Mouse (Mus musculus) midbrain, postnatal 0 days (tissue): ENCODE data around the gene Rps6kc1. TPM values are rescaled to one million over a fixed set of nuclear protein-coding genes. Genes with fewer than 3 reads are reported as not detected.

Source experiments
- ATAC-seq: fragments of 200-750 bp; cut with Nextera tagmentation; 2 replicates; pipeline ENCODE4 v1.8.0; 2017; ENCODE audit warnings: moderate number of reproducible peaks, mild to moderate bottlenecking, moderate TSS enrichment, moderate library complexity; ENCODE audit not compliant: low FRiP score
- DNase-seq: peaks from one replicate; pipeline ENCODE4 v3.0.0-alpha.2; 2015; ENCODE audit warnings: low spot score
- H3K27ac ChIP-seq: fragments of 300-500 bp; sonication (generic); 2 replicates; pipeline ENCODE4 v1.5.1; 2014; ENCODE audit warnings: low read depth, mild to moderate bottlenecking, low read length, mixed read lengths
- H3K27me3 ChIP-seq: fragments of 300-500 bp; sonication (generic); 2 replicates; pipeline ENCODE4 v1.6.1; 2014; ENCODE audit warnings: low read length, control low read depth, mixed read lengths; ENCODE audit not compliant: insufficient read depth
- H3K36me3 ChIP-seq: fragments of 300-500 bp; sonication (generic); 2 replicates; pipeline ENCODE4 v1.6.1; 2014; ENCODE audit warnings: low read length, control low read depth, mixed read lengths; ENCODE audit not compliant: insufficient read depth
- H3K4me1 ChIP-seq: fragments of 300-500 bp; sonication (generic); 2 replicates; pipeline ENCODE4 v1.6.1; 2014; ENCODE audit warnings: mild to moderate bottlenecking, control low read depth, antibody characterized with exemption, low read length, mixed read lengths; ENCODE audit not compliant: insufficient read depth
- H3K4me2 ChIP-seq: fragments of 300-500 bp; sonication (generic); 2 replicates; pipeline ENCODE4 v1.6.1; 2014; ENCODE audit warnings: low read depth, mild to moderate bottlenecking, low read length, mixed read lengths; ENCODE audit not compliant: poor library complexity, severe bottlenecking
- H3K4me3 ChIP-seq: fragments of 300-500 bp; sonication (generic); 2 replicates; pipeline ENCODE4 v1.5.1; 2014; ENCODE audit warnings: low read depth, mild to moderate bottlenecking, low read length, moderate library complexity
- H3K9ac ChIP-seq: fragments of 300-500 bp; sonication (generic); replicated peaks from 2 replicates; pipeline ENCODE4 v1.6.1; 2014; ENCODE audit warnings: mild to moderate bottlenecking, low read length, moderate library complexity, mixed read lengths; ENCODE audit not compliant: poor library complexity, severe bottlenecking
- H3K9me3 ChIP-seq: fragments of 300-500 bp; sonication (generic); 2 replicates; pipeline ENCODE4 v1.6.1; 2016; ENCODE audit warnings: low read length, control low read depth
- CTCF ChIP-seq: IDR thresholded peaks from 2 replicates; pipeline ENCODE4 v1.5.1; 2016; ENCODE audit warnings: antibody characterized with exemption, mild to moderate bottlenecking
- WGBS: fragments of 180-500 bp; shearing (Covaris S2); extraction: QIAGEN DNeasy Blood & Tissue Kit; methylation state at CpG from one replicate; pipeline ENCODE4 v1.1.7; 2014; 5-methylcytosine and 5-hydroxymethylcytosine counted together
- polyA plus RNA-seq: library from polyadenylated mRNA; unstranded; fragments of >200 nt; fragmentation: Nextera tagmentation; extraction: Ambion mirVana; gene quantifications from 2 replicates; pipeline ENCODE4 v1.2.1, GENCODE M21; 2015
- total RNA-seq: library from RNA; depleted of rRNA; stranded (reverse); fragments of >200 nt; gene quantifications from 2 replicates; pipeline ENCODE4 v1.2.3, GENCODE M21; 2014

The Rps6kc1 gene
- total and polyA plus RNA-seq, 2 experiments from 2014 or later, result 26.9 to 44.7 TPM

DNA sequence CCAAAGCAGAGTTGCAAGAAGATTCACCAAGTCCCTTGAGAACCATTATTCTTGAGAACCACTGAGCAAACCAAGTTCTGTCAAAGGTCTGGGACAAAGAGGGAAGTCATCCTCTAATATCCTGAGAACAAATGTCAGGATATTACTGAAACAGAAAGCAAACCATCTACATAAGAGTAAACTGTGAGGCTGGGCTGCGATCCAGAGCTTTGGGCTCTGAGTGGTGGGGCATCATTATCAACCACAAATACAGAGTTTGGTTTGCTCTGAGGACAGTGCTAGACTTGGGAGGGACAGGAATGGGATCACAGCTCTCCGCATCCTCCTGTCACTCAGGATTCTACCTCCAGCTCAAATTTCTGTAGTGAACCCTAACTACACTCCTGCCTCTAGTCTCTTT, 144.8 kb downstream of the Rps6kc1 start:
- TF ChIP-seq CTCF, result no peak
- 100% methylated on average over 2 of the region's 2 CpGs for whole genome bisulfite sequencing

DNA sequence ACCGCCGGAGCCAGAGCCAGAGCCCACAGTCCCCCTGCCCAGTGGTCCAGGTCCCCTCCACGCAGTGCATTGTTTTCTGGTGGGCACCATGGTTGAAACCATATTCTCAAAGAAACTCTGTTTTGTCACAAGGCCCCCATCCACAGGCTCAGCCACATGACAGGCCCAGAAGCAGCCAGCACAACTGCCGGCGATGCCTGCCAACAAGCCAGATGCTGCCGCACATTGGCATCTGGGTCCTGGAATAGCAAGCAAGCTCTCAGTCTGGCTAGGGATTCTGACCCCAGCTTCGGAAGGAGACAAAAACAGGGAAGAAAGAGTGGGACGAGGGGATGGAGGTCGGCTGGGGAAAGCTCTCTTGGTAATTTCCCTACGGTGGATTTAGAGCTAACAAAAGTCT, 147.8 kb downstream of the Rps6kc1 start:
- ATAC-seq, result no peak
- 66% methylated on average over 10 of the region's 10 CpGs for WGBS
- Histone ChIP-seq H3K9me3 (no peaks in the 10 kb centered on the region), H3K4me3 (no peak overlapping the region), H3K9ac (no peak overlapping the region), H3K4me2 (no peak overlapping the region), H3K27me3 (no peaks in the 10 kb centered on the region), H3K4me1 (0 out of 2 replicates have a peak, but pooled peaks cover 3% of the 10 kb centered on the region), H3K36me3 (no peaks in the 10 kb centered on the region), H3K27ac (peak overlapping the region; percentile 12; the same call in 1 of the 2 replicates)
- no peak for TF ChIP-seq CTCF
- DNase-seq, result peak; percentile 58

More for the DNA sequence above, 144.8 kb downstream of the Rps6kc1 start:
- Histone ChIP-seq H3K4me1 (0 out of 2 replicates have a peak, but pooled peaks cover 3% of the 10 kb centered on the region), H3K36me3 (no peaks in the 10 kb centered on the region), H3K4me3 (no peak overlapping the region), H3K27ac (no peak overlapping the region), H3K9me3 (no peaks in the 10 kb centered on the region), H3K4me2 (no peak overlapping the region), H3K27me3 (no peaks in the 10 kb centered on the region), H3K9ac (no peak overlapping the region)
- no peak for DNase-seq
- ATAC-seq, result no peak

DNA sequence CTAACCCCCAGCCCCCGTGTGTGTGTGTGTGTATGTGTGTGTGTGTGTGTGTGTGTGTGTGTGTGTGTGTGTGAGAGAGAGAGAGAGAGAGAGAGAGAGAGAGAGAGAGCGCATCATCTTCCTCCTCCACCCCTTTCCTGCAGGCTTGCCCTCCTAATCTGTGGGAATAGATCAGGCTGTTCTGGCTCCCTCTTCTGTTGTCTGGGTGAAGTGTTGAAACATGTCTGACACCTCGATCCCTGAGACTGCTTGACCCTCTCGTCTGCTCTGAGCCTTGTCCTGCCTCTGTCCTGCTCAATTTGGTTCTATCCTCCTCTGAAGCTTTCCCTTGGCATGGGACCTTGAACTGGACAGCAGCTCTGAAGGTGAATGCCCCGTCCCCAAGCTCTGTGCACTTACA, 149.8 kb downstream of the Rps6kc1 start:
- H3K27ac ChIP-seq, result no peak overlapping the region
- H3K27me3 ChIP-seq, result no peaks in the 10 kb centered on the region
- ATAC-seq (no peak), DNase-seq (peak; percentile 50)
- peak; percentile 74 for TF ChIP-seq CTCF
- 0 out of 2 replicates have a peak, but pooled peaks cover 3% of the 10 kb centered on the region for H3K4me1 ChIP-seq
- no peak overlapping the region for H3K4me3 ChIP-seq
- WGBS, result 32% methylated on average over 5 of the region's 5 CpGs
- no peak overlapping the region for H3K9ac ChIP-seq
- H3K4me2 ChIP-seq, result no peak overlapping the region
- H3K9me3 ChIP-seq, result no peaks in the 10 kb centered on the region
- no peaks in the 10 kb centered on the region for H3K36me3 ChIP-seq

DNA sequence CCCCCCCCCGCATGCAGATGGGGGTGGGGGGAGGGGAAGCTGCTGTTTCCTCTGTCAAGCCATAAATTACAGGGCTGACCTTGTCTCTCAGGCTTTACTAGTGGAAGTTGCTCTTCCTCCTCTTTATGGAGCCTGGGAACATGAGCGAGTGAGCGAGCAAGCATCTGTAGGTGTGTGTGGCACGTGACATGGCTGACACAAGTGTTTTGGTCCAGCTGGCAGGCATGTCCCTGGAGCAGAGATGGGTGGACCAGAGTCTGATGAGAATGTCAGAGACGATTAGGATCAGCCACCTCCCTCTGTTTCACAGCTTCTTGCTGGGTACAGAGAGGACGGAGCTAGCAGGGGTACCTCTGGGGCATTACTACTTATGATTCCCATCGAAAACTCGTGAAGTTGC, 153.7 kb downstream of the Rps6kc1 start:
- no peaks in the 10 kb centered on the region for H3K36me3 ChIP-seq
- ATAC-seq, result no peak
- DNase-seq, result peak; percentile 43
- H3K27me3 ChIP-seq, result no peaks in the 10 kb centered on the region
- no peak overlapping the region for H3K9ac ChIP-seq
- H3K9me3 ChIP-seq, result no peaks in the 10 kb centered on the region
- H3K4me1 ChIP-seq, result no peaks in the 10 kb centered on the region
- TF ChIP-seq CTCF, result no peak
- H3K4me3 ChIP-seq, result no peak overlapping the region
- H3K4me2 ChIP-seq, result no peak overlapping the region
- H3K27ac ChIP-seq, result no peak overlapping the region
- WGBS, result 57% methylated on average over 8 of the region's 8 CpGs

DNA sequence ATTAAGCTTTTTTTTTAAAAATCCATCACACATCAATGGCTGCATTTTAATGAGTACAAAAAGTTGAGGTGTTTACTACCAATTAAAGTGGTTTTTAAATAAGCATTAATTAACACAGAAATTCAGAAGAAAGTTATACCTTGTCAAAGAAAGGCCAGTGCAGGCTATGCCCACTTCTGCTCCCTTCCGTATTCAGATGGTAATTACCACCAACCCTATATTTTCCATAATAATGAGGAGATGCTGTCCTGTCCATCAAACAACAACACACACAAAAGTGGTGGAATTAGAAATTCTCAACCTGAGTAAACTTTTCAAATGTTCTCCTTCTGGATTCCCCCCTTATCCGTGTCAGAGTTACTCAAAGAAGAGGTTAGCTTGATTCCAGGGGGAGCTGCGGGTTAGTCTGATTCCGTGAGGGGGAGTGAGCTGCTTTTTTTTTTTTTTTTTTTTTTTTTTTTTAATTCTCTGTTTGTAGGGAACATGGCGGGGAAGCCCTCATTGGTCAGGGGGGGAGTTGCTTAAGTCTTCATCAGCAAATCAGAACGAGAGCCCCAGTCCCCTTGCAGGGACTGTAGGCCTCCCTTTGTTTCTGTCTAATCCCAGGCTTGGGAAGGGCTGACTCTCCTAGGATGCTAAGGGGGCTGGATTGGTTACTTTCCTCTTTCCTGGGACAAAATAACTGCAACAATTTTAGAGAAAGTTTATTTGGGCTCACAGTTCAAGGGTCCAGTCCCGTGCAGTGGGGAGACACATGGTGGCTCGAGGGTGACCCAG, 159.6 kb downstream of the Rps6kc1 start:
- TF ChIP-seq CTCF, result no peak
- no peak overlapping the region for H3K4me2 ChIP-seq
- no peak for ATAC-seq
- no peak overlapping the region for H3K9ac ChIP-seq
- no peaks in the 10 kb centered on the region for H3K36me3 ChIP-seq
- H3K4me1 ChIP-seq, result no peaks in the 10 kb centered on the region
- no peaks in the 10 kb centered on the region for H3K9me3 ChIP-seq
- 31% methylated on average over 8 of the region's 8 CpGs for WGBS
- no peak overlapping the region for H3K4me3 ChIP-seq
- no peaks in the 10 kb centered on the region for H3K27me3 ChIP-seq
- no peak for DNase-seq
- H3K27ac ChIP-seq, result no peak overlapping the region

DNA sequence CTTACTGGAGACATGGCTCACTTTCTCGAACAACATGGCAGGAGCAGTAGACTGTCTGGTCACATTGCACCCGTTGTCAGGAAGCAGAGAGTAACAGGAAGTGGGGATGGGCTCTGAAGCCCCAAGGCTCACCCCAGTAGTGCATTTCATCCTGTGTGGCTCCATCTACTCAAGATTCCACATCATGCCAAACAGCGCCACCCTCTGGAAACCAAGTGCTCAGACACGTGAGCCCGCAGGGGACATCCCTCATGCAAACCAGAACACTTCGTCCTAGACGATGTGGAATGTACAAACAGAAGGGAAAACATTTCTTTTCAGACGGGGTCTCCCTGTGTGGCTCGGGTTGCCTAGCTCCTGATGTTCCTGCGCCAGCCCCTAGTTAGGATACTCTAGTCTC, 162.6 kb downstream of the Rps6kc1 start:
- no peaks in the 10 kb centered on the region for H3K36me3 ChIP-seq
- TF ChIP-seq CTCF, result peak; percentile 7
- H3K4me1 ChIP-seq, result no peaks in the 10 kb centered on the region
- H3K27ac ChIP-seq, result no peak overlapping the region
- H3K27me3 ChIP-seq, result no peaks in the 10 kb centered on the region
- no peak overlapping the region for H3K4me3 ChIP-seq
- 90% methylated on average over 10 of the region's 10 CpGs for WGBS
- DNase-seq (no peak), ATAC-seq (no peak)
- H3K9me3 ChIP-seq, result no peaks in the 10 kb centered on the region
- H3K9ac ChIP-seq, result no peak overlapping the region
- no peak overlapping the region for H3K4me2 ChIP-seq
